Mouse (Mus musculus) duodenum, adult 2 months (tissue): ENCODE measurements around the gene Rprd1b. TPM values are rescaled to one million over a fixed set of nuclear protein-coding genes. Genes with fewer than 3 reads are reported as not detected.

Experiments
- polyA plus RNA-seq: library from polyadenylated mRNA; depleted of rRNA; stranded (reverse); fragments of >200 nt; gene quantifications from 2 replicates; pipeline ENCODE4 v1.2.3, GENCODE M21; 2012; ENCODE audit warnings: low replicate concordance; rRNA removed

Gene Rprd1b
- polyA plus RNA-seq = 11.7 and 14.4 TPM in 2 replicates

DNA sequence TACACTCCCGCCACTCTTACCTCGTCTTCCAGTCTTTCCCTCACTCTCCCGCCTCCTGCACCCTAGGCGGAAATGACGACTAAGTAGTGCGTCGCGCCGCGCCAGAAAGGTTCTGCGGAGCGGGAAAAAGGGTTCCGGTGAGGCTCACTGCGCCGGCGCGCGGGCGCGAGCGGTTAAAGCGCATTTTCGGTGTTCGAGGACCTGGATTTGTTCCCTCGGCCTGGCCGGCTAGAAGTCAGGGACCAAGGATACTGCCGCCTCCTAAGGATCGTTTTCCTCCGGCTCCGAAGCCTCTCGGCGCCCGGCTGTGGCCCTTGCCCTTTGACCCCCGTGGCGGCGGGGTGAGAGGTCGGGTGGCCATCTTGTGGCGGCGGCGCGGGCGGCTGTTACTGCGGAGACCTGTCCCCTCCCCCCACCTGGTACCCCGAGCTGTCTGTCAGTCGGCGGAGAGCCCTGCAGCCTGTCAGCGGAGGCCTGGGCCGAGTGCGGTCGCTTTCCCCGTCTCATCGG, at the start of gene Rprd1b, which contains the start of gene Tti1:
TSS of gene Rprd1b (plus strand) at position 144 of the 510 bp plus-strand sequence.
TSS of gene Tti1 (minus strand) at position 80 of the 510 bp plus-strand sequence.

DNA sequence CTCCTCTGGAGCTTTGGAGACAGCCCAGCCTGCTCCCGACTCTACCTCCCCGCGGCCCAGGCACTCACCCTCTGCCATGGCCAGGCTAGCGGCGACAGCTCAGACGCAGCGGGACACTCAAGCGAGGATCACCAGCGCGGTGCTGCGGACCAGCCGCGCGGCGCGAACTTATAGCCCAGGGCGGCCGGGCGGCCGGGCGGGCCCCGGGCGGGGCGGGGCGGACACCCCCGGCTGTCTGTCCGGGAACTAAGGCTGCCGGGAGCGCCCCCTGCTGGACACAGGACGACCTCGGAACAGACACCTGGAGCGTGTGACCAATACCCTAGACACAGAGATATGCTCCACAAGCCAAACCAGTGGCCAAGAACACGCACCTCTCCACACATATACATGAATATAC, 117.9 kb downstream of the Rprd1b start, which contains the start of gene Tgm2:
TSS of gene Tgm2 (minus strand) at position 214 of the 400 bp plus-strand sequence.

Other genes with a start within 250 kb of the Rprd1b start
- gene Vstm2l, start 113.8 kb upstream of the Rprd1b start, polyA plus RNA-seq = 5.0 and 11.3 TPM in 2 replicates
- 5.7 and 7.2 TPM in 2 replicates for gene Tti1, start 64 bp upstream of the Rprd1b start, polyA plus RNA-seq
- 52.7 and 67.4 TPM in 2 replicates for gene Tgm2, start 117.9 kb downstream of the Rprd1b start, polyA plus RNA-seq
- 1.5 and 2.1 TPM in 2 replicates for gene D630003M21Rik, start 200.7 kb downstream of the Rprd1b start, polyA plus RNA-seq
- gene Bpi, start 229.6 kb downstream of the Rprd1b start, polyA plus RNA-seq = not detected in 2 replicates